Mouse (Mus musculus) intestine, embryonic 15.5 days (tissue): ENCODE results near the gene Ugcg. TPM values are rescaled to one million over a fixed set of nuclear protein-coding genes. Genes with fewer than 3 reads are reported as not detected.
A peak's percentile ranks its signal among the peaks of the same experiment; 100 is the strongest.

ENCODE experiments used
- ATAC-seq: fragments of 200-750 bp; cut with Nextera tagmentation; 2 replicates; pipeline ENCODE4 v1.8.0; 2017; ENCODE audit warnings: moderate TSS enrichment, moderate library complexity
- H3K27ac ChIP-seq: fragments of 300-500 bp; sonication (generic); 2 replicates; pipeline ENCODE4 v1.5.1; 2015; ENCODE audit warnings: mild to moderate bottlenecking, inconsistent platforms
- H3K27me3 ChIP-seq: fragments of 300-500 bp; sonication (generic); replicated peaks from 2 replicates; pipeline ENCODE4 v1.6.1; 2015; ENCODE audit warnings: inconsistent platforms
- H3K36me3 ChIP-seq: fragments of 300-500 bp; sonication (generic); 2 replicates; pipeline ENCODE4 v1.6.1; 2015; ENCODE audit warnings: inconsistent platforms
- H3K4me1 ChIP-seq: fragments of 300-500 bp; sonication (generic); replicated peaks from 2 replicates; pipeline ENCODE4 v1.6.1; 2015; ENCODE audit warnings: inconsistent platforms
- H3K4me2 ChIP-seq: fragments of 300-500 bp; sonication (generic); replicated peaks from 2 replicates; pipeline ENCODE4 v1.6.1; 2015; ENCODE audit warnings: mild to moderate bottlenecking, inconsistent platforms
- H3K4me3 ChIP-seq: fragments of 300-500 bp; sonication (generic); replicated peaks from 2 replicates; pipeline ENCODE4 v1.5.1; 2015; ENCODE audit warnings: inconsistent platforms
- H3K9ac ChIP-seq: fragments of 300-500 bp; sonication (generic); 2 replicates; pipeline ENCODE4 v1.6.1; 2015; ENCODE audit warnings: inconsistent platforms
- H3K9me3 ChIP-seq: fragments of 300-500 bp; sonication (generic); 2 replicates; pipeline ENCODE4 v1.6.1; 2016; ENCODE audit warnings: inconsistent platforms
- WGBS: fragments of 180-500 bp; shearing (Covaris S2); methylation state at CpG from one replicate; pipeline ENCODE4 v1.1.7; 2015; 5-methylcytosine and 5-hydroxymethylcytosine counted together
- polyA plus RNA-seq: library from polyadenylated mRNA; unstranded; fragments of >200 nt; fragmentation: Nextera tagmentation; extraction: Ambion mirVana; gene quantifications from 2 replicates; pipeline ENCODE4 v1.2.1, GENCODE M21; 2015

Gene Ugcg
- polyA plus RNA-seq, 1 experiment from 2014 or later: 10.7 TPM

GRCm38 (mm10) chr4:59196346-59197077 is 7.5 kb downstream of the Ugcg start:
- H3K4me1 ChIP-seq: peaks cover 29% of the 10 kb centered on the region
- H3K27me3 ChIP-seq: no peaks in the 10 kb centered on the region
- no peaks in the 10 kb centered on the region for H3K9me3 ChIP-seq
- no peaks in the 10 kb centered on the region for H3K36me3 ChIP-seq
- H3K4me2 ChIP-seq: peak overlapping the region; percentile 30
- H3K4me3 ChIP-seq: no peak overlapping the region
- 17% methylated on average over 12 of the region's 12 CpGs for WGBS
- no peak overlapping the region for H3K9ac ChIP-seq
- ATAC-seq: peak; percentile 88
- H3K27ac ChIP-seq: peak overlapping the region; percentile 62

GRCm38 (mm10) chr4:59197078-59197424 is 8.0 kb downstream of the Ugcg start:
- Histone ChIP-seq H3K36me3 (no peaks in the 10 kb centered on the region), H3K9ac (no peak overlapping the region), H3K27me3 (no peaks in the 10 kb centered on the region), H3K9me3 (no peaks in the 10 kb centered on the region), H3K27ac (peak overlapping the region; percentile 62), H3K4me2 (peak overlapping the region; percentile 30; the same call in 1 of the 2 replicates), H3K4me3 (no peak overlapping the region), H3K4me1 (peaks cover 29% of the 10 kb centered on the region)
- ATAC-seq: 0 out of 2 replicates have a peak, but pooled peaks have one; percentile 9
- WGBS: 42% methylated on average over 6 of the region's 6 CpGs

- H3K9ac ChIP-seq: no peak overlapping the region
- H3K4me2 ChIP-seq: no peak overlapping the region
- peak overlapping the region; percentile 62; the same call in 1 of the 2 replicates for H3K27ac ChIP-seq
- H3K4me1 ChIP-seq: peaks cover 29% of the 10 kb centered on the region
- no peaks in the 10 kb centered on the region for H3K36me3 ChIP-seq
- no peak for ATAC-seq
- H3K9me3 ChIP-seq: no peaks in the 10 kb centered on the region
- H3K4me3 ChIP-seq: no peak overlapping the region
- no peaks in the 10 kb centered on the region for H3K27me3 ChIP-seq
- 63% methylated on average over 3 of the region's 3 CpGs for WGBS
These were observed 8.4 kb downstream of the Ugcg start for GRCm38 (mm10) chr4:59197462-59197861.

- Histone ChIP-seq H3K36me3 (no peaks in the 10 kb centered on the region), H3K27me3 (no peaks in the 10 kb centered on the region), H3K4me2 (no peak overlapping the region), H3K27ac (no peak overlapping the region), H3K9me3 (no peaks in the 10 kb centered on the region), H3K4me1 (peaks cover 31% of the 10 kb centered on the region), H3K4me3 (no peak overlapping the region), H3K9ac (no peak overlapping the region)
- 35% methylated on average over 8 of the region's 8 CpGs for WGBS
- peak; percentile 19; the same call in 1 of the 2 replicates for ATAC-seq
These were observed 10.3 kb downstream of the Ugcg start for GRCm38 (mm10) chr4:59199341-59199740.

GRCm38 (mm10) chr4:59199805-59200204 is 10.7 kb downstream of the Ugcg start:
- no peaks in the 10 kb centered on the region for H3K36me3 ChIP-seq
- H3K27ac ChIP-seq: no peak overlapping the region
- no peak for ATAC-seq
- H3K4me2 ChIP-seq: no peak overlapping the region
- H3K9me3 ChIP-seq: no peaks in the 10 kb centered on the region
- no peaks in the 10 kb centered on the region for H3K27me3 ChIP-seq
- H3K9ac ChIP-seq: no peak overlapping the region
- no peak overlapping the region for H3K4me3 ChIP-seq
- H3K4me1 ChIP-seq: peaks cover 31% of the 10 kb centered on the region
- 54% methylated on average over 8 of the region's 8 CpGs for WGBS

- H3K4me3 ChIP-seq: no peak overlapping the region
- no peak overlapping the region for H3K9ac ChIP-seq
- H3K36me3 ChIP-seq: no peaks in the 10 kb centered on the region
- ATAC-seq: no peak
- H3K9me3 ChIP-seq: no peaks in the 10 kb centered on the region
- WGBS: 73% methylated on average over 3 of the region's 3 CpGs
- no peak overlapping the region for H3K4me2 ChIP-seq
- H3K27me3 ChIP-seq: no peaks in the 10 kb centered on the region
- H3K27ac ChIP-seq: no peak overlapping the region
- H3K4me1 ChIP-seq: peaks cover 27% of the 10 kb centered on the region
These were observed 11.6 kb downstream of the Ugcg start for GRCm38 (mm10) chr4:59200636-59201035.

- no peaks in the 10 kb centered on the region for H3K36me3 ChIP-seq
- ATAC-seq: no peak
- H3K4me2 ChIP-seq: no peak overlapping the region
- no peak overlapping the region for H3K4me3 ChIP-seq
- 66% methylated on average over 4 of the region's 4 CpGs for WGBS
- no peaks in the 10 kb centered on the region for H3K9me3 ChIP-seq
- H3K27ac ChIP-seq: no peak overlapping the region
- H3K4me1 ChIP-seq: peaks cover 6% of the 10 kb centered on the region
- H3K27me3 ChIP-seq: no peaks in the 10 kb centered on the region
- no peak overlapping the region for H3K9ac ChIP-seq
These were observed 15.6 kb downstream of the Ugcg start for GRCm38 (mm10) chr4:59204616-59205015.

GRCm38 (mm10) chr4:59205758-59206340 is 16.8 kb downstream of the Ugcg start:
- Histone ChIP-seq H3K9ac (no peak overlapping the region), H3K27ac (no peak overlapping the region), H3K4me2 (no peak overlapping the region), H3K36me3 (no peaks in the 10 kb centered on the region), H3K4me1 (0 out of 2 replicates have a peak, but pooled peaks cover 2% of the 10 kb centered on the region), H3K27me3 (no peaks in the 10 kb centered on the region), H3K4me3 (no peak overlapping the region), H3K9me3 (no peaks in the 10 kb centered on the region)
- ATAC-seq: no peak
- 28% methylated on average over 2 of the region's 2 CpGs for WGBS

GRCm38 (mm10) chr4:59206600-59206999 is 17.5 kb downstream of the Ugcg start:
- Histone ChIP-seq H3K9ac (no peak overlapping the region), H3K9me3 (no peaks in the 10 kb centered on the region), H3K27me3 (no peaks in the 10 kb centered on the region), H3K4me2 (no peak overlapping the region), H3K36me3 (no peaks in the 10 kb centered on the region), H3K4me1 (0 out of 2 replicates have a peak, but pooled peaks cover 2% of the 10 kb centered on the region), H3K4me3 (no peak overlapping the region), H3K27ac (no peak overlapping the region)
- no peak for ATAC-seq
- WGBS: 70% methylated on average over 4 of the region's 4 CpGs

GRCm38 (mm10) chr4:59208607-59209006 is 19.6 kb downstream of the Ugcg start:
- H3K4me2 ChIP-seq: no peak overlapping the region
- ATAC-seq: no peak
- no peak overlapping the region for H3K4me3 ChIP-seq
- H3K4me1 ChIP-seq: 0 out of 2 replicates have a peak, but pooled peaks cover 2% of the 10 kb centered on the region
- no peak overlapping the region for H3K27ac ChIP-seq
- H3K9me3 ChIP-seq: no peaks in the 10 kb centered on the region
- H3K9ac ChIP-seq: no peak overlapping the region
- H3K27me3 ChIP-seq: no peaks in the 10 kb centered on the region
- WGBS: 85% methylated on average over 4 of the region's 4 CpGs
- H3K36me3 ChIP-seq: no peaks in the 10 kb centered on the region

- WGBS: 91% methylated on average over 9 of the region's 9 CpGs
- Histone ChIP-seq H3K4me3 (no peak overlapping the region), H3K27ac (no peak overlapping the region), H3K9ac (no peak overlapping the region), H3K4me2 (no peak overlapping the region), H3K27me3 (no peaks in the 10 kb centered on the region), H3K9me3 (no peaks in the 10 kb centered on the region), H3K4me1 (no peaks in the 10 kb centered on the region), H3K36me3 (peaks cover 6% of the 10 kb centered on the region; the same call in 1 of the 2 replicates)
- ATAC-seq: no peak
These were observed 22.1 kb downstream of the Ugcg start for GRCm38 (mm10) chr4:59211181-59211580.

GRCm38 (mm10) chr4:59213833-59214232 is 24.8 kb downstream of the Ugcg start:
- no peaks in the 10 kb centered on the region for H3K27me3 ChIP-seq
- no peaks in the 10 kb centered on the region for H3K9me3 ChIP-seq
- H3K4me3 ChIP-seq: no peak overlapping the region
- H3K4me2 ChIP-seq: no peak overlapping the region
- ATAC-seq: no peak
- peaks cover 9% of the 10 kb centered on the region; the same call in 1 of the 2 replicates for H3K36me3 ChIP-seq
- no peak overlapping the region for H3K27ac ChIP-seq
- no peak overlapping the region for H3K9ac ChIP-seq
- no peaks in the 10 kb centered on the region for H3K4me1 ChIP-seq
- 77% methylated on average over 4 of the region's 4 CpGs for WGBS

GRCm38 (mm10) chr4:59214695-59215094 is 25.6 kb downstream of the Ugcg start:
- Histone ChIP-seq H3K9me3 (no peaks in the 10 kb centered on the region), H3K4me2 (no peak overlapping the region), H3K27ac (no peak overlapping the region), H3K4me1 (no peaks in the 10 kb centered on the region), H3K36me3 (peaks cover 13% of the 10 kb centered on the region), H3K4me3 (no peak overlapping the region), H3K27me3 (no peaks in the 10 kb centered on the region), H3K9ac (no peak overlapping the region)
- WGBS: 90% methylated on average over 5 of the region's 5 CpGs
- ATAC-seq: no peak
